15 mouse cellular contexts compared by ENCODE assay signal in genomic region chr19:7224253-7224652, GRCm38 (mm10).
"Had no signal": no experiment of that assay in that cellular context is flagged by ENCODE, and none has a peak within 500 bp of the region (broad histone marks: within the 10 kb centered on the region; RNA-seq: fewer than 3 reads in every experiment).

No protein-coding gene starts in this region.

- H3K27ac ChIP-seq: neural tube, embryonic 13.5 days; neural tube, embryonic 15.5 days; stomach, embryonic 15.5 days had no signal

- H3K9ac ChIP-seq: neural tube, embryonic 13.5 days; neural tube, embryonic 15.5 days; stomach, embryonic 15.5 days had no signal

- H3K4me1 ChIP-seq: neural tube, embryonic 13.5 days; neural tube, embryonic 15.5 days; stomach, embryonic 15.5 days had no signal

- H3K4me2 ChIP-seq: neural tube, embryonic 13.5 days; neural tube, embryonic 15.5 days; stomach, embryonic 15.5 days had no signal

- H3K27me3 ChIP-seq: neural tube, embryonic 13.5 days; neural tube, embryonic 15.5 days; stomach, embryonic 15.5 days had no signal

- H3K9me3 ChIP-seq: neural tube, embryonic 13.5 days; neural tube, embryonic 15.5 days; stomach, embryonic 15.5 days had no signal

- DNase-seq: retina, postnatal 1 day; right cerebral cortex, adult 18-20 months; right cerebral cortex, postnatal 14 days; right cerebral cortex, postnatal 25 days; right cerebral cortex, postnatal 4 days; spleen, adult 18-20 months; thymus, adult 18-20 months; thymus, adult 2 months; thymus, postnatal 14 days; thymus, postnatal 25 days; thymus, postnatal 36 days; thymus, postnatal 4 days had no signal

- H3K4me3 ChIP-seq: neural tube, embryonic 13.5 days; neural tube, embryonic 15.5 days; stomach, embryonic 15.5 days had no signal
